Mouse (Mus musculus) heart, postnatal 25 days (tissue): ENCODE measurements around the gene Hoxc8. TPM values are rescaled to one million over a fixed set of nuclear protein-coding genes. Genes with fewer than 3 reads are reported as not detected.
A peak's percentile ranks its signal among the peaks of the same experiment; 100 is the strongest.

Source experiments
- DNase-seq: peaks from one replicate; pipeline ENCODE4 v3.0.0; 2022; ENCODE audit warnings: low spot score
- intact Hi-C: fragments of 180-260 bp; cut with DNase I; formaldehyde crosslinking; loops from one replicate; pipeline ENCODE4 v1.15.1; 2025
- total RNA-seq, 2 experiments: library from RNA; stranded (reverse); gene quantifications; 2 replicates each; pipeline ENCODE4 v1.2.3; 2021

The Hoxc8 gene
- total RNA-seq, 2 experiments from 2014 or later, result not detected

GRCm38 (mm10) chr15:102979936-102980335 is 10.5 kb upstream of the Hoxc8 start:
- intact Hi-C loops, result no loop called here
- no peak for DNase-seq

GRCm38 (mm10) chr15:102980352-102980751 is 10.1 kb upstream of the Hoxc8 start:
- no peak for DNase-seq
- intact Hi-C loops, result no loop called here

GRCm38 (mm10) chr15:102980912-102981311 is 9.5 kb upstream of the Hoxc8 start:
- intact Hi-C loops, result no loop called here
- no peak for DNase-seq

GRCm38 (mm10) chr15:102981379-102982288 is 8.8 kb upstream of the Hoxc8 start:
- intact Hi-C loops, result no loop called here
- DNase-seq, result no peak

DNA sequence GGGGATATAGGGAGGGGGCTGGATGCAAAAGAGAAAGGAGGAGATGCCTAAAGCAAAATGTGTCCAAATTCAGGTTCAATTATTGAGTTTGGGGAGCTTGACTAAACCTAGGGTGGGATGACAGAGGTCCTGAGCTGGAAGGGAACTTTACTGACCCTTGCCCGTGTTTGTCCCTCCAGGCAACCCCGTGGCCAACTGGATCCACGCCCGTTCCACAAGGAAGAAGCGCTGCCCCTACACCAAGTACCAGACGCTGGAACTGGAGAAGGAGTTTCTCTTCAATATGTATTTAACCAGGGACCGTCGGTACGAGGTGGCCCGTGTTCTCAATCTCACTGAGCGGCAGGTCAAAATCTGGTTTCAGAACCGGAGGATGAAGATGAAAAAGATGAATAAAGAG is 6.7 kb upstream of the Hoxc8 start:
- DNase-seq, result no peak
- intact Hi-C loops, result no loop called here

GRCm38 (mm10) chr15:102984521-102984920 is 5.9 kb upstream of the Hoxc8 start:
- intact Hi-C loops, result no loop called here
- DNase-seq, result no peak

- no peak for DNase-seq
- intact Hi-C loops, result loop anchor here (5.0 kb wide), 1 partner anchor 332 kb away; no protein-coding TSS in a partner anchor
Observed at GRCm38 (mm10) chr15:102984925-102985324, 5.5 kb upstream of the Hoxc8 start.

DNA sequence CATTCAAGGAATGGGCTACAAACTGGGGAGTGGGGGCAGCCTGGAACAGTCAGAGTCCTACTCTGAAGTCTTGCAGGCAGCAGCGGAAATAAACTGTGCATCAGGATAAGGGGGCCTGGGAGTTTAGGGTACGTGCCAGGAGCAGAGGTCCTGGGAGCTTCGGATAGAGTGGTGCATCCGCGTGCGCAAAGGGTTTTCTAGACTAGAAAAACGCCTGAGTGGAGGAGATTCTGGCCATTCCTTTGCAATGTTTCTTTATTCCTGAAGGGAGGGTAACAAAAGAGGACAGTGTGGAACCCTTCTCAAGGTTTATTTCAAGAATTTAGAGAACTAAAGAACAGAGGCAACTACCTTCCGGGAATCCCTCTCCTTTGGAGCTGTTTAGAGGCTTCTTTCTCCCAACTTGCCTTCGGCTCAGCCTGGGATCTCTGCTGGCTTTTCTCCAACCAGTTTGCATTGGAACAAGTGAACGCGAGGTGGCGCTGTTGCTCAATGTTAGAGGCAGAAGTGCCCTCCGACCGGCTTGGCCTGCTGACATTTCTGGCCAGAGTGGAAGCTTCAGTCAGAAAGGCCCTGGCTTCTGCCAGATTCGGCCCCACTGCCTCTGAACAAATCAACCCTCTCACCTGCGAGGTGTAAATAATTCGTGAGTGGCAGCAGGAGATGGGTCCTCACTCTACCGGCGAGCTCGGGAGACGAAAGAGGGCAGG is 3.1 kb upstream of the Hoxc8 start:
- DNase-seq, result peak; percentile 67
- intact Hi-C loops, result loop anchor here (1.0 to 5.0 kb wide), 3 partner anchors 144 to 330 kb away; no protein-coding TSS in a partner anchor

DNA sequence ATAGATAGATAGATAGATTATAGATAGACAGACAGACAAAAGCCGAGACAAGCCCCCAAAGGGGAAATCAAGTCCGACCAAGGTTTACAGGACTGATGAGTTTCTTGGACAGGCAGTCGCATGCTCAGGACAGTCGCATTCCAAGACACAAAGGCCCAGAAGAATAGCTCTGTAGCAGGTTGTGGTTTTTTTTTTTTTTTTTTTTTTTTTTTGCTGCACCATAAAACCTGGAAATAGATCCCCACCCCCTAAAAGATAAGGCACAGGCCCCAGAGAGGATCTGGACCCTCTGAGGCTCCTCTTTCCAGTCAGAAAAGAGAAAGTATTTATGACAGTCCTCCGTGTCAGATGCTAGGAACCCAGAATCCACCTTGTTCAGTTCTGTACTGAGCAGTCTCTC is 2.3 kb upstream of the Hoxc8 start:
- intact Hi-C loops, result loop anchor here (1.0 to 5.0 kb wide), 3 partner anchors 25 to 329 kb away; no protein-coding TSS in a partner anchor
- no peak for DNase-seq

DNA sequence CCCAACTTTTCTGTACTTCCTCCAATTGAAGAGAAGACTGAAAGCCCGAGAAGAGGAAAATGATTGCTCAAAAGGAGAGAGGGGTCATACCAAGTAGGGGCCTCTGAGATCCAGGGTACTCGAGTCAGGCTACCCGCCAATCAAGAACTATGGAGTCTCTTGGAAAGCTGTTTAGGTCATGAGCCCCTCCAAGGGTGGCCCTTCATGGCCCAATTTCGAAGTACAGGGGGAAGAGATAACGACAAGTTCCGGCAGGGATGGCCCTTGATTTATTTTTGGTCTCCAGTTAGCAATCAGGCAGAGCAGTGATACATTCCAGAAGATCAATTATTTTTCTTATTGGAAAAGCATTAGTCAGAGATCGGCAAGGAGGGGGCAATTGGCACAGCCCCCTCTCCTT is 1.4 kb downstream of the Hoxc8 start:
- intact Hi-C loops, result no loop called here
- no peak for DNase-seq

GRCm38 (mm10) chr15:102992206-102992605 is 1.8 kb downstream of the Hoxc8 start:
- intact Hi-C loops, result no loop called here

DNA sequence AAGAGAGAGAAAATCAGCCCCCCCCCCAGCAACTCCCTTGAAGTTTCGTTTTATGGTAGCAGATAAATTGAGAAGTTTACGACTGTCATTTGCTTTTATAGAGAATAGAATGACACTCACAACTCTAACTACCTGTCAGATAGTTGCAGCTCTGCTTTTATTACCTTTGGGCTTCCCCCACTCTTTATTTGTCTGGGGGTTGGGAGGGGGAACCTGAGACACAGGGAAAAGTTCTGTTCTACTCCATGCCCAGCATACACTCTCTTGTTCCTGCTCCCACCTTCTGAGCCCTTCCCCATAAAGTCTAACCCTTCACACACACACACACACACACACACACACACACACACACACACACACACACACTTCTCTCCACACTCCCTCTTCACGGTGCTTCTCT is 2.5 kb downstream of the Hoxc8 start:
- no peak for DNase-seq
- intact Hi-C loops, result no loop called here

More at GRCm38 (mm10) chr15:102992206-102992605, 1.8 kb downstream of the Hoxc8 start:
- DNase-seq, result no peak

- no peak for DNase-seq
- intact Hi-C loops, result no loop called here
Observed at GRCm38 (mm10) chr15:102996548-102996947, 6.1 kb downstream of the Hoxc8 start.

- intact Hi-C loops, result no loop called here
- no peak for DNase-seq
Observed at GRCm38 (mm10) chr15:102997431-102997830, 7.0 kb downstream of the Hoxc8 start.

DNA sequence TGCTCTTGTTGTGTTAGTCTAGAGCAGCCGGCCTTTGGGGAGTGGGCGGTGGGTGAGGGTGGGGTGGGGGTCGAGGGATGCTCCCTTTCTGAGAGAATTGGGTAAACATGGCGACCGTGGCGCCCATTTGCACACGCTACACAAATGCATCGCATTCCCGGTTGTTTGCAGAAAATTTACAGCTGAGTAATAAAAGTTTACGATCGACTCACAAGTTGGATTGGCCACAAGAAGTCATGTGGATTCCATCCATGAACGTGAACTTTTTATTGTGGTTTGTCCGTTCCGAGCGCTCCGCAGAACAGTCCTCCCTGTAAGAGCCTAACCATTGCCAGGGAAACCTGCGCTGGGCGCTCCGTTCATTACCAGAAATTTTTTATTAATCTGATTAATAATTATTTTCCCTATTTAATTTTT is 7.5 kb downstream of the Hoxc8 start, which contains the start of gene Hoxc6:
Gene Hoxc6, plus strand, starts transcription at position 319 of the 417 bp plus-strand sequence.
- intact Hi-C loops, result no loop called here

DNA sequence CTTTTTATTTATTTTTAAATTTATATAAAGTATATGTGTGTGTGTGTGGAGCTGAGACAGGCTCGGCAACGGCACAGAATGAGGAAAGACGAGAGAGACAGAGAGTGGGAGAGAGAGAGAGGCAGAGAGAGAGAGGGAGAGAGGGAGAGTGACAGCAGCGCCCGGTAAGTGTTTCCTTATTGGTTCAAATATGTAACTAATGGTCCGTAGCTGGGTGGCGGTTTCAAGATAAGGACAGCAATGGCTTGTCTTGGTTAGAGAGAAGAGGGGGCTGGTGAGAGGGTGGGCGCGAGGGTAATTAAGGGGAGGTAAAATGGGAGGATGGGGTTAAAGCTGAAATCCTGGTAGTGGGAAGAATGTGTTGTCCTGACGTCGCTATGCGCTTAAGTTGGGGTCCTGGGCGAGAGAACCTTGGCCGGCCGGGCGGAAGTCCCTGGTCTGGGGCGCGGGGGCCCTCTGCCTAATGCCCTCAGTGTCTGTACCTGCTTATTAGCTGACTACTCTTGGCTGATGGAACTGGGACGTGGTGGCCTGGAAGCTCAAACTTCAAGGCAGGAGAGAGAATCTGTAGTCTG is 8.3 kb downstream of the Hoxc8 start:
- no peak for DNase-seq
- intact Hi-C loops, result no loop called here

More for the DNA sequence above, 7.5 kb downstream of the Hoxc8 start, which contains the start of gene Hoxc6:
- no peak for DNase-seq

DNA sequence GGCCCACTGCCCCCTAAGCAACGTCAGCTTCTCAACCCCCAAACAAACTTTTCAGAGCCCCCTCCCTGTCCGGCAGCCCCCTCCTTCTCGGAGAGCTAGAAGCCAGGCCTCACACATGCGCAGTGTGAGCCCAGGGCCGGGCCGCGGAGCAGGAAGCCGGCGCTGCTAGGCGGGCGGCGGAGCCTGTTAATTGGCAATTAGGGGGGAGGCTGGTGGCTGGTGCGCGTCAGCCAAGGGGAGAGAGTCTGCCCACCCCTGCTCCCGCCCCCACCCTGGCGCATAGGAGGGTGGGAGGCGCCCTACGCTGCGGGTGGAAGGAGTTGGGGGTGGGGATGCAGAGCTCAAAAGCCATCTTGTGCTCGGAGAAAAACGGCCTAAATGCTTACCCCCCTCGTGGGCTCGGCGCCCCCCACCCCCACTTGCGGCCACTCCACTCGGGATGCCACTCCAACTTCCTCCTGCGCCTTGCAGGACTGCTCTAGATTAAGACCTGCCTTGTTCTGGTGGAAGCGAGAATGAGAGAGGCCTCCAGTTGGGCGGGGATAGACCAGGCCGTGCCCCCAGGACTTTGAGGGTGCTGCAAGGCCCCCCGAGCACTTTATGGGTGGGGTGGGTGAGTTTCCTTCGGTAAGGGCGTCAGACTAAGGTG is 8.9 kb downstream of the Hoxc8 start:
- intact Hi-C loops, result no loop called here
- peak; percentile 17 for DNase-seq

GRCm38 (mm10) chr15:102999955-103000354 is 9.5 kb downstream of the Hoxc8 start:
- intact Hi-C loops, result no loop called here
- DNase-seq, result no peak

DNA sequence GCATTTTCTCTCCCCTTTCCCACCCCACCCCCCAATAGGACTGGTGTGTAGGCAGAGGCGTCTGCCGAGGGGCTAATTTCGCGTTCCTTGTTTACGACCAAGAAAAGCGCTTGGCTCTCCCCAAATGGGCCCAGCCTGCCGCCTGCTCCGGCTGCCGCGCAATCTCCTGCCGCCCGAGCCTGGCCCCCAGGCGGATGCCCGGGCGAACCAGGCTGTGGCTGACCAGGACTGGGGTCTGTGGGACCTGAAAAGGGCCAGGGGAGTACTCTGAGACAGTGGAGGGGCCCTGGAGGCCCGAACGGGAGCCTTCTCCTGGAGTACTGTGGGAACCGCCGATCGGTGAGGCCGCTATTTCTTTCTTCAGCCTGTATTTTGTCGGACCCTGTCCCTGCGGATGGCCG is 10.1 kb downstream of the Hoxc8 start:
- no peak for DNase-seq
- intact Hi-C loops, result no loop called here

GRCm38 (mm10) chr15:103001370-103001769 is 11.0 kb downstream of the Hoxc8 start:
- intact Hi-C loops, result no loop called here
- no peak for DNase-seq
